Mouse (Mus musculus) liver, embryonic 12.5 days (tissue): Measurements from ENCODE around the gene Zc3h12c. TPM values are rescaled to one million over a fixed set of nuclear protein-coding genes. Genes with fewer than 3 reads are reported as not detected.

Experiments
- ATAC-seq: fragments of 200-750 bp; cut with Nextera tagmentation; 2 replicates; pipeline ENCODE4 v1.8.0; 2017; ENCODE audit warnings: moderate number of reproducible peaks, mild to moderate bottlenecking, moderate library complexity
- H3K27ac ChIP-seq: fragments of 300-500 bp; sonication (generic); 2 replicates; pipeline ENCODE4 v1.5.1; 2016; ENCODE audit warnings: mild to moderate bottlenecking
- H3K27me3 ChIP-seq: fragments of 300-500 bp; sonication (generic); replicated peaks from 2 replicates; pipeline ENCODE4 v1.6.1; 2016; ENCODE audit warnings: mild to moderate bottlenecking, moderate library complexity
- H3K36me3 ChIP-seq: fragments of 300-500 bp; sonication (generic); 2 replicates; pipeline ENCODE4 v1.6.1; 2016; ENCODE audit warnings: mild to moderate bottlenecking, moderate library complexity
- H3K4me1 ChIP-seq: fragments of 300-500 bp; sonication (generic); 2 replicates; pipeline ENCODE4 v1.6.1; 2016
- H3K4me2 ChIP-seq: fragments of 300-500 bp; sonication (generic); 2 replicates; pipeline ENCODE4 v1.6.1; 2016; ENCODE audit warnings: mild to moderate bottlenecking, moderate library complexity
- H3K4me3 ChIP-seq: fragments of 300-500 bp; sonication (generic); 2 replicates; pipeline ENCODE4 v1.5.1; 2016; ENCODE audit warnings: mild to moderate bottlenecking, moderate library complexity
- H3K9ac ChIP-seq: fragments of 300-500 bp; sonication (generic); 2 replicates; pipeline ENCODE4 v1.6.1; 2016; ENCODE audit warnings: mild to moderate bottlenecking, moderate library complexity
- H3K9me3 ChIP-seq: fragments of 300-500 bp; sonication (generic); replicated peaks from 2 replicates; pipeline ENCODE4 v1.6.1; 2016; ENCODE audit warnings: mild to moderate bottlenecking, moderate library complexity
- WGBS: fragments of 180-500 bp; shearing (Covaris S2); methylation state at CpG from one replicate; pipeline ENCODE4 v1.1.7; 2016; ENCODE audit not compliant: insufficient replicate concordance; 5-methylcytosine and 5-hydroxymethylcytosine counted together
- microRNA-seq: library from miRNA; unstranded; fragments of <30 nt; microRNA quantifications from one replicate; pipeline ENCODE4, GENCODE M21; 2017
- polyA plus RNA-seq: library from polyadenylated mRNA; unstranded; fragments of >200 nt; fragmentation: Nextera tagmentation; extraction: Ambion mirVana; gene quantifications from 2 replicates; pipeline ENCODE4 v1.2.1, GENCODE M21; 2016

Gene Zc3h12c
- polyA plus RNA-seq, 1 experiment from 2014 or later, result 0.73 TPM

DNA sequence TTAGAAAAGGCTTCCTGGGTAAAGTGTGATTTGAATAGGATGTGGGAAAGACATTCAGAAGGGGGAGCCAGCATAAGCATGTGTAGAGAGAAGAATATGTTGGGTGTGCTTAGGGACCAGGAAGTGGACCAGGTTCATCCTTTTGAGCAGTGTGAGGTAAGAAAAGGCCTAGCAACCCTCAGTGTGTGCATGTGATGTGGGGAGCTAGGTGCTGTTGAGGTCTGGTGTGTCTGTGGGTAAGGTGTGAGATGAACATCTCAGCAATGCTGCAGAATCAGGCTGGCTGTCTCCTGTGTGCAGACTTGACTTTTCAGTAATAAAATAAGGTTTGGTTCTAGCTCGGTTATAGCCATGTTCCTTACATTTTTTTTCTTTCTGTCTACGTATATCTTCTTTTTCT lies 98.3 kb downstream of the Zc3h12c start:
- H3K27ac ChIP-seq, result no peak overlapping the region
- H3K9me3 ChIP-seq, result no peaks in the 10 kb centered on the region
- ATAC-seq, result no peak
- 79% methylated on average over 2 of the region's 2 CpGs for WGBS
- H3K27me3 ChIP-seq, result no peaks in the 10 kb centered on the region
- peaks cover 86% of the 10 kb centered on the region for H3K36me3 ChIP-seq
- H3K9ac ChIP-seq, result no peak overlapping the region
- H3K4me1 ChIP-seq, result no peaks in the 10 kb centered on the region
- no peak overlapping the region for H3K4me3 ChIP-seq
- H3K4me2 ChIP-seq, result no peak overlapping the region

Small RNA genes lying within 50 kb of the gene (microRNA-seq; reads per million reads assigned to microRNA genes)
- gene Gm27686 (not detected), gene Mir6244 (not detected)

Other genes starting within 250 kb of the Zc3h12c start
- 34.4 and 34.9 TPM in 2 replicates for gene Fdx1, start 205.0 kb downstream of the Zc3h12c start, polyA plus RNA-seq
- 91.0 and 95.6 TPM in 2 replicates for gene Rdx, start 121.4 kb downstream of the Zc3h12c start, polyA plus RNA-seq